Comparison of ENCODE assay signal across 10 mouse cellular contexts in genomic region chr10:69184903-69185302, GRCm38 (mm10). TPM values are rescaled to one million over a fixed set of nuclear protein-coding genes. Genes with fewer than 3 reads are reported as not detected.
DNase-seq lines count a peak whose midpoint lies in the region; ATAC-seq and TF ChIP-seq lines count a peak whose summit lies in the region.
"Had no signal": no experiment of that assay in that cellular context is flagged by ENCODE, and none has a peak within 500 bp of the region (broad histone marks: within the 10 kb centered on the region; RNA-seq: fewer than 3 reads in every experiment).

No protein-coding gene starts in this region.

- H3K4me3 ChIP-seq in intestine, embryonic 14.5 days (ENCODE audit: low read depth, low read length): no peak overlapping the region
- H3K4me3 ChIP-seq in intestine, postnatal 0 days (ENCODE audit: low read depth, low read length): no peak overlapping the region
- peak overlapping the region; percentile 47 for H3K4me3 ChIP-seq in megakaryocyte, embryonic 14.5 days (replicated peaks)
- H3K4me3 ChIP-seq in limb, embryonic 15.5 days: no peak overlapping the region
- no peak overlapping the region for H3K4me3 ChIP-seq in forebrain, embryonic 11.5 days (ENCODE audit: low read depth, low read length)

- H3K36me3 ChIP-seq in intestine, embryonic 14.5 days (ENCODE audit: control insufficient read depth, insufficient read depth, low read length): no peaks in the 10 kb centered on the region
- no peaks in the 10 kb centered on the region for H3K36me3 ChIP-seq in intestine, postnatal 0 days (ENCODE audit: control insufficient read depth, insufficient read depth)
- no peaks in the 10 kb centered on the region for H3K36me3 ChIP-seq in megakaryocyte, embryonic 14.5 days (replicated peaks; ENCODE audit: low read length)
- no peaks in the 10 kb centered on the region for H3K36me3 ChIP-seq in limb, embryonic 15.5 days
- no peaks in the 10 kb centered on the region for H3K36me3 ChIP-seq in forebrain, embryonic 11.5 days (ENCODE audit: control insufficient read depth, insufficient read depth, low read length)

- ATAC-seq in intestine, embryonic 14.5 days (replicated peaks; ENCODE audit: low FRiP score, low TSS enrichment, low read depth): no peak
- ATAC-seq in intestine, postnatal 0 days: no peak
- ATAC-seq in megakaryocyte, adult 5-6 weeks (ENCODE audit: poor library complexity, severe bottlenecking): no peak
- 0 out of 2 replicates have a peak, but pooled peaks have one; percentile 53 for ATAC-seq in limb, embryonic 15.5 days (ENCODE audit: insufficient number of reproducible peaks, low FRiP score, low TSS enrichment, low read depth)
- no peak; the same call in 1 of the 2 replicates for ATAC-seq in forebrain, embryonic 11.5 days (replicated peaks; ENCODE audit: low FRiP score)
- ATAC-seq: Patski had no signal

- TF ChIP-seq CTCF in intestine, postnatal 0 days (IDR thresholded peaks at IDR 0.05; ENCODE audit: low read depth): no peak

- DNase-seq in intestine, embryonic 14.5 days (ENCODE audit: low spot score): no peak
- no peak for DNase-seq in cerebellum, adult 8-10 months
- DNase-seq in forebrain, embryonic 11.5 days (ENCODE audit: low spot score): no peak

- 96% methylated on average over 4 of the region's 4 CpGs for WGBS in intestine, embryonic 14.5 days
- 85% methylated on average over 4 of the region's 4 CpGs for WGBS in intestine, postnatal 0 days
- 92% methylated on average over 4 of the region's 4 CpGs for WGBS in limb, embryonic 15.5 days
- 93% methylated on average over 4 of the region's 4 CpGs for WGBS in forebrain, embryonic 11.5 days

- peaks cover 16% of the 10 kb centered on the region for H3K4me1 ChIP-seq in intestine, embryonic 14.5 days (replicated peaks; ENCODE audit: control insufficient read depth, insufficient read depth, low read length)
- no peaks in the 10 kb centered on the region for H3K4me1 ChIP-seq in intestine, postnatal 0 days (replicated peaks; ENCODE audit: control insufficient read depth, insufficient read depth, low read length)
- H3K4me1 ChIP-seq in megakaryocyte, embryonic 14.5 days: peaks cover 5% of the 10 kb centered on the region; the same call in 1 of the 2 replicates
- H3K4me1 ChIP-seq in limb, embryonic 15.5 days: peaks cover 13% of the 10 kb centered on the region
- H3K4me1 ChIP-seq in forebrain, embryonic 11.5 days (replicated peaks; ENCODE audit: control insufficient read depth, insufficient read depth, low read length): no peaks in the 10 kb centered on the region

- no peak overlapping the region for H3K4me2 ChIP-seq in intestine, embryonic 14.5 days (ENCODE audit: low read length)
- no peak overlapping the region for H3K4me2 ChIP-seq in intestine, postnatal 0 days (replicated peaks; ENCODE audit: low read depth)
- no peak overlapping the region for H3K4me2 ChIP-seq in limb, embryonic 15.5 days
- H3K4me2 ChIP-seq in forebrain, embryonic 11.5 days (ENCODE audit: low read depth, low read length, severe bottlenecking): no peak overlapping the region

- H3K27me3 ChIP-seq in intestine, embryonic 14.5 days (replicated peaks; ENCODE audit: control insufficient read depth, insufficient read depth, low read length): no peaks in the 10 kb centered on the region
- no peaks in the 10 kb centered on the region for H3K27me3 ChIP-seq in intestine, postnatal 0 days (replicated peaks; ENCODE audit: control insufficient read depth, insufficient read depth, low read length)
- peaks cover 26% of the 10 kb centered on the region for H3K27me3 ChIP-seq in megakaryocyte, embryonic 14.5 days (replicated peaks)
- no peaks in the 10 kb centered on the region for H3K27me3 ChIP-seq in limb, embryonic 15.5 days
- no peaks in the 10 kb centered on the region for H3K27me3 ChIP-seq in forebrain, embryonic 11.5 days (ENCODE audit: control insufficient read depth, insufficient read depth, low read length)
- H3K27me3 ChIP-seq: Patski had no signal

- H3K9me3 ChIP-seq in intestine, embryonic 14.5 days (ENCODE audit: control insufficient read depth, low read length): no peaks in the 10 kb centered on the region
- no peaks in the 10 kb centered on the region for H3K9me3 ChIP-seq in intestine, postnatal 0 days (ENCODE audit: control insufficient read depth)
- H3K9me3 ChIP-seq in megakaryocyte, embryonic 14.5 days: peaks cover 39% of the 10 kb centered on the region
- H3K9me3 ChIP-seq in limb, embryonic 15.5 days: no peaks in the 10 kb centered on the region
- H3K9me3 ChIP-seq in forebrain, embryonic 11.5 days (ENCODE audit: control insufficient read depth, low read length): no peaks in the 10 kb centered on the region

- no peak overlapping the region for H3K9ac ChIP-seq in intestine, embryonic 14.5 days (ENCODE audit: low read length)
- no peak overlapping the region for H3K9ac ChIP-seq in intestine, postnatal 0 days (ENCODE audit: low read depth, low read length)
- no peak overlapping the region for H3K9ac ChIP-seq in limb, embryonic 15.5 days
- H3K9ac ChIP-seq in forebrain, embryonic 11.5 days (ENCODE audit: low read length): no peak overlapping the region

- H3K27ac ChIP-seq in intestine, embryonic 14.5 days (ENCODE audit: low read depth): peak overlapping the region; percentile 92
- no peak overlapping the region for H3K27ac ChIP-seq in intestine, postnatal 0 days (ENCODE audit: low read depth, low read length)
- H3K27ac ChIP-seq in limb, embryonic 15.5 days: peak overlapping the region; percentile 92
- H3K27ac ChIP-seq in forebrain, embryonic 11.5 days (ENCODE audit: low read depth, low read length): no peak overlapping the region

RNA-seq across cellular contexts. Expression of gene A930033H14Rik, which starts 28.0 kb away (rescaled TPM):
- 2.7 and 2.8 TPM in 2 replicates for polyA plus RNA-seq in intestine, embryonic 14.5 days (2014; fragmentation: Nextera tagmentation; extraction: Ambion mirVana)
- polyA plus RNA-seq in intestine, postnatal 0 days (2015; fragmentation: Nextera tagmentation; extraction: Ambion mirVana): 1.0 and 1.4 TPM in 2 replicates
- 1.2 and 3.0 TPM in 2 replicates for polyA plus RNA-seq in megakaryocyte, embryonic 14.5 days (2012; ENCODE audit: insufficient read depth, low replicate concordance)
- 0.33 and 1.1 TPM in 2 replicates for total RNA-seq in megakaryocyte, adult 5-6 weeks (2015)
- total RNA-seq in megakaryocyte, adult 5-6 weeks (2017): 0.37 TPM in 2 replicates
- 3.0 and 3.1 TPM in 2 replicates for polyA plus RNA-seq in limb, embryonic 15.5 days (2015; fragmentation: Nextera tagmentation; extraction: Ambion mirVana)
- polyA plus RNA-seq in forebrain, embryonic 11.5 days (2014; fragmentation: Nextera tagmentation; extraction: Ambion mirVana): 1.4 and 1.9 TPM in 2 replicates
- total RNA-seq: monocyte, adult 5-6 weeks; neutrophil, adult 5-6 weeks had no signal

RNA-seq across cellular contexts. Expression of gene Rhobtb1, which starts 33.7 kb away (rescaled TPM):
- 26.1 and 31.4 TPM in 2 replicates for polyA plus RNA-seq in intestine, embryonic 14.5 days (2014; fragmentation: Nextera tagmentation; extraction: Ambion mirVana)
- polyA plus RNA-seq in intestine, postnatal 0 days (2015; fragmentation: Nextera tagmentation; extraction: Ambion mirVana): 11.3 and 13.2 TPM in 2 replicates
- polyA plus RNA-seq in megakaryocyte, embryonic 14.5 days (2012; ENCODE audit: insufficient read depth, low replicate concordance): 3.5 and 4.7 TPM in 2 replicates
- 0.98 and 1.0 TPM in 2 replicates for total RNA-seq in megakaryocyte, adult 5-6 weeks (2015)
- total RNA-seq in megakaryocyte, adult 5-6 weeks (2017): 1.1 and 2.1 TPM in 2 replicates
- 27.0 and 31.6 TPM in 2 replicates for polyA plus RNA-seq in limb, embryonic 15.5 days (2015; fragmentation: Nextera tagmentation; extraction: Ambion mirVana)
- polyA plus RNA-seq in forebrain, embryonic 11.5 days (2014; fragmentation: Nextera tagmentation; extraction: Ambion mirVana): 13.8 and 15.6 TPM in 2 replicates

Comparison
In these comparisons a context has a peak if more than half of its experiments do, and no peak if none do; other contexts are left out.
1. H3K27ac ChIP-seq: peak in intestine, embryonic 14.5 days (single experiment) and limb, embryonic 15.5 days (single experiment); none in intestine, postnatal 0 days (single experiment) and forebrain, embryonic 11.5 days (single experiment).